In genomic region chr10:121300659-121301058, GRCm38 (mm10) we compare ENCODE assay signal across 16 mouse cellular contexts.
"Had no signal": no experiment of that assay in that cellular context is flagged by ENCODE, and none has a peak within 500 bp of the region (broad histone marks: within the 10 kb centered on the region; RNA-seq: fewer than 3 reads in every experiment).

No protein-coding gene starts in this region.

- DNase-seq: gastrocnemius, adult 2 months; gastrocnemius, postnatal 10 days; gastrocnemius, postnatal 25 days; heart, adult 2 months; heart, postnatal 14 days; heart, postnatal 4 days; kidney, adult 18-20 months; kidney, adult 8-10 months; kidney, postnatal 10 days; kidney, postnatal 25 days; kidney, postnatal 4 days; liver; liver, embryonic 13.5 days had no signal

- ATAC-seq: hindbrain, embryonic 16.5 days; intestine, embryonic 15.5 days; intestine, postnatal 0 days had no signal
